Mouse (Mus musculus) ZHBTc4 (cell line): Measurements from ENCODE around the gene Cdk11b.
"Not testable (repeated sequence)": the region's sequence is repeated elsewhere in the genome, so short reads cannot be mapped to it uniquely, and the experiment has no call there.

ENCODE experiments used
- DNase-seq: peaks from one replicate; pipeline ENCODE4 v3.0.0-alpha.2; 2011; ENCODE audit warnings: low read depth, low spot score

The Cdk11b gene

GRCm38 (mm10) chr4:155668689-155669597 lies 44.3 kb downstream of the Cdk11b start, which contains the start of gene Mib2:
Mib2 (minus strand) TSS chr4:155669198.
- DNase-seq: peak; percentile 98

- peak; percentile 55 for DNase-seq
Observed at GRCm38 (mm10) chr4:155669598-155670075, 45.0 kb downstream of the Cdk11b start.

- DNase-seq: peak; percentile 80
Observed at GRCm38 (mm10) chr4:155670236-155670635, 45.6 kb downstream of the Cdk11b start.

GRCm38 (mm10) chr4:155672082-155672481 lies 47.4 kb downstream of the Cdk11b start:
- no peak for DNase-seq

- DNase-seq: no peak
Observed at GRCm38 (mm10) chr4:155675991-155676390, 51.3 kb downstream of the Cdk11b start.

- DNase-seq: not testable (repeated sequence)
Observed at GRCm38 (mm10) chr4:155683670-155684277, 59.1 kb downstream of the Cdk11b start.

- DNase-seq: peak; percentile 67
Observed at GRCm38 (mm10) chr4:155687764-155688163, 63.1 kb downstream of the Cdk11b start.

- no peak for DNase-seq
Observed at GRCm38 (mm10) chr4:155690571-155691375, 66.1 kb downstream of the Cdk11b start.

GRCm38 (mm10) chr4:155692421-155692820 lies 67.8 kb downstream of the Cdk11b start:
- DNase-seq: peak; percentile 64

GRCm38 (mm10) chr4:155694111-155694481 lies 69.4 kb downstream of the Cdk11b start, which contains the start of gene Fndc10:
Fndc10 (plus strand) TSS chr4:155694342.
- DNase-seq: peak; percentile 85

GRCm38 (mm10) chr4:155694482-155695401 lies 70.1 kb downstream of the Cdk11b start:
- DNase-seq: peak; percentile 89

GRCm38 (mm10) chr4:155695531-155696062 lies 70.9 kb downstream of the Cdk11b start:
- no peak for DNase-seq

- peak; percentile 86 for DNase-seq
Observed at GRCm38 (mm10) chr4:155696261-155697255, 71.9 kb downstream of the Cdk11b start.
